8 mouse cellular contexts compared by ENCODE assay signal in genomic region chr11:68974059-68974450, GRCm38 (mm10). TPM values are rescaled to one million over a fixed set of nuclear protein-coding genes. Genes with fewer than 3 reads are reported as not detected.
DNase-seq lines count a peak whose midpoint lies in the region; ATAC-seq and TF ChIP-seq lines count a peak whose summit lies in the region.

No protein-coding gene starts in this region.

- peak overlapping the region; percentile 26; the same call in 1 of the 2 replicates for H3K9ac ChIP-seq in embryonic facial prominence, embryonic 14.5 days (ENCODE audit: low read depth, low read length)
- 0 out of 2 replicates have a peak overlapping the region, but pooled peaks have one; percentile 22 for H3K9ac ChIP-seq in intestine, embryonic 16.5 days (ENCODE audit: low read depth, low read length)
- H3K9ac ChIP-seq in neural tube, embryonic 12.5 days: 0 out of 2 replicates have a peak overlapping the region, but pooled peaks have one; percentile 6

- H3K36me3 ChIP-seq in embryonic facial prominence, embryonic 14.5 days (ENCODE audit: control insufficient read depth, insufficient read depth, low read length): no peaks in the 10 kb centered on the region
- H3K36me3 ChIP-seq in intestine, embryonic 16.5 days (ENCODE audit: control insufficient read depth, insufficient read depth, low read length): no peaks in the 10 kb centered on the region
- H3K36me3 ChIP-seq in neural tube, embryonic 12.5 days: no peaks in the 10 kb centered on the region

- H3K27ac ChIP-seq in embryonic facial prominence, embryonic 14.5 days (replicated peaks; ENCODE audit: low read depth, low read length): no peak overlapping the region
- no peak overlapping the region for H3K27ac ChIP-seq in intestine, embryonic 16.5 days (ENCODE audit: low read length)
- no peak overlapping the region for H3K27ac ChIP-seq in neural tube, embryonic 12.5 days

- no peaks in the 10 kb centered on the region for H3K27me3 ChIP-seq in embryonic facial prominence, embryonic 14.5 days (replicated peaks; ENCODE audit: control insufficient read depth, insufficient read depth, low read length)
- no peaks in the 10 kb centered on the region for H3K27me3 ChIP-seq in intestine, embryonic 16.5 days (replicated peaks; ENCODE audit: control insufficient read depth, insufficient read depth, low read length)
- no peaks in the 10 kb centered on the region; the same call in 1 of the 2 replicates for H3K27me3 ChIP-seq in neural tube, embryonic 12.5 days (replicated peaks)

- peak; percentile 53; the same call in 1 of the 2 replicates for ATAC-seq in embryonic facial prominence, embryonic 14.5 days (ENCODE audit: low read depth)
- no peak for ATAC-seq in intestine, embryonic 16.5 days
- ATAC-seq in neural tube, embryonic 12.5 days (ENCODE audit: low FRiP score, low read depth): no peak

- no peaks in the 10 kb centered on the region for H3K9me3 ChIP-seq in embryonic facial prominence, embryonic 14.5 days (ENCODE audit: control insufficient read depth, low read length)
- H3K9me3 ChIP-seq in intestine, embryonic 16.5 days (ENCODE audit: control insufficient read depth, low read length): no peaks in the 10 kb centered on the region
- H3K9me3 ChIP-seq in neural tube, embryonic 12.5 days: no peaks in the 10 kb centered on the region

- no peak for DNase-seq in lung, adult 2 months
- no peak for DNase-seq in lung, adult 18-20 months
- no peak for DNase-seq in embryonic facial prominence, embryonic 14.5 days (ENCODE audit: low spot score)
- DNase-seq in cerebellum, postnatal 4 days (ENCODE audit: low spot score in 2 of 2): no peak
- DNase-seq in cerebellum, postnatal 10 days: no peak
- DNase-seq in thymus, postnatal 25 days: no peak

- H3K4me3 ChIP-seq in lung, adult 2 months (replicated peaks; ENCODE audit: extremely low read depth, low read depth, low read length): peak overlapping the region; percentile 52
- peak overlapping the region; percentile 47 for H3K4me3 ChIP-seq in embryonic facial prominence, embryonic 14.5 days (ENCODE audit: low read depth, low read length)
- peak overlapping the region; percentile 52 for H3K4me3 ChIP-seq in intestine, embryonic 16.5 days (ENCODE audit: low read length)
- peak overlapping the region; percentile 41 for H3K4me3 ChIP-seq in neural tube, embryonic 12.5 days

- no peak for TF ChIP-seq POLR2A in lung, adult 2 months (IDR thresholded peaks at IDR 0.05; ENCODE audit: borderline replicate concordance, extremely low read depth, low read depth, low read length)

- no peak for TF ChIP-seq CTCF in lung, adult 2 months (IDR thresholded peaks at IDR 0.05; ENCODE audit: insufficient read depth, low read length)

- 31% methylated on average over 6 of the region's 6 CpGs for WGBS in lung, adult 2 months
- WGBS in embryonic facial prominence, embryonic 14.5 days: 22% methylated on average over 6 of the region's 6 CpGs
- whole genome bisulfite sequencing in intestine, embryonic 16.5 days: 28% methylated on average over 6 of the region's 6 CpGs
- 39% methylated on average over 6 of the region's 6 CpGs for WGBS in neural tube, embryonic 12.5 days

- peaks cover 14% of the 10 kb centered on the region for H3K4me1 ChIP-seq in lung, adult 2 months (ENCODE audit: control insufficient read depth, insufficient read depth, low read length)
- peaks cover 3% of the 10 kb centered on the region for H3K4me1 ChIP-seq in embryonic facial prominence, embryonic 14.5 days (ENCODE audit: control insufficient read depth, insufficient read depth, low read length)
- H3K4me1 ChIP-seq in intestine, embryonic 16.5 days (ENCODE audit: control insufficient read depth, insufficient read depth, low read length): peaks cover 13% of the 10 kb centered on the region
- H3K4me1 ChIP-seq in neural tube, embryonic 12.5 days: peaks cover 10% of the 10 kb centered on the region

- H3K4me2 ChIP-seq in embryonic facial prominence, embryonic 14.5 days (ENCODE audit: low read depth, low read length): peak overlapping the region; percentile 53
- peak overlapping the region; percentile 64 for H3K4me2 ChIP-seq in intestine, embryonic 16.5 days (ENCODE audit: low read depth, low read length)
- peak overlapping the region; percentile 63 for H3K4me2 ChIP-seq in neural tube, embryonic 12.5 days (replicated peaks)

RNA-seq across cellular contexts. Expression of gene Rangrf, which starts 0.9 kb away (rescaled TPM):
- 11.6 and 15.4 TPM in 2 replicates for polyA plus RNA-seq in lung, adult 2 months (2012; rRNA removed)
- polyA plus RNA-seq in embryonic facial prominence, embryonic 14.5 days (2014; fragmentation: Nextera tagmentation; extraction: Ambion mirVana): 44.9 and 50.1 TPM in 2 replicates
- 48.2 and 56.7 TPM in 2 replicates for polyA plus RNA-seq in intestine, embryonic 16.5 days (2015; fragmentation: Nextera tagmentation; extraction: Ambion mirVana)
- 37.4 and 42.2 TPM in 2 replicates for polyA plus RNA-seq in neural tube, embryonic 12.5 days (2016; fragmentation: Nextera tagmentation; extraction: Ambion mirVana)

RNA-seq across cellular contexts. Expression of gene Slc25a35, which starts 6.1 kb away (rescaled TPM):
- 34.0 and 40.4 TPM in 2 replicates for polyA plus RNA-seq in lung, adult 2 months (2012; rRNA removed)
- polyA plus RNA-seq in embryonic facial prominence, embryonic 14.5 days (2014; fragmentation: Nextera tagmentation; extraction: Ambion mirVana): 3.4 and 5.0 TPM in 2 replicates
- polyA plus RNA-seq in intestine, embryonic 16.5 days (2015; fragmentation: Nextera tagmentation; extraction: Ambion mirVana): 3.5 and 3.8 TPM in 2 replicates
- polyA plus RNA-seq in neural tube, embryonic 12.5 days (2016; fragmentation: Nextera tagmentation; extraction: Ambion mirVana): 1.9 and 2.5 TPM in 2 replicates

RNA-seq across cellular contexts. Expression of gene Arhgef15, which starts 16.8 kb away (rescaled TPM):
- polyA plus RNA-seq in lung, adult 2 months (2012; rRNA removed): 359 and 419 TPM in 2 replicates
- 7.3 and 8.9 TPM in 2 replicates for polyA plus RNA-seq in embryonic facial prominence, embryonic 14.5 days (2014; fragmentation: Nextera tagmentation; extraction: Ambion mirVana)
- 8.3 and 9.0 TPM in 2 replicates for polyA plus RNA-seq in intestine, embryonic 16.5 days (2015; fragmentation: Nextera tagmentation; extraction: Ambion mirVana)
- 8.9 and 10.5 TPM in 2 replicates for polyA plus RNA-seq in neural tube, embryonic 12.5 days (2016; fragmentation: Nextera tagmentation; extraction: Ambion mirVana)

RNA-seq across cellular contexts. Expression of gene Pfas, which starts 34.2 kb away (rescaled TPM):
- polyA plus RNA-seq in lung, adult 2 months (2012; rRNA removed): 10.0 and 11.3 TPM in 2 replicates
- polyA plus RNA-seq in embryonic facial prominence, embryonic 14.5 days (2014; fragmentation: Nextera tagmentation; extraction: Ambion mirVana): 19.1 and 21.9 TPM in 2 replicates
- polyA plus RNA-seq in intestine, embryonic 16.5 days (2015; fragmentation: Nextera tagmentation; extraction: Ambion mirVana): 20.5 and 22.5 TPM in 2 replicates
- 26.3 and 30.9 TPM in 2 replicates for polyA plus RNA-seq in neural tube, embryonic 12.5 days (2016; fragmentation: Nextera tagmentation; extraction: Ambion mirVana)

RNA-seq across cellular contexts. Expression of gene Ctc1, which starts 41.7 kb away (rescaled TPM):
- 23.7 and 30.1 TPM in 2 replicates for polyA plus RNA-seq in lung, adult 2 months (2012; rRNA removed)
- 36.5 and 47.3 TPM in 2 replicates for polyA plus RNA-seq in embryonic facial prominence, embryonic 14.5 days (2014; fragmentation: Nextera tagmentation; extraction: Ambion mirVana)
- 36.8 and 38.5 TPM in 2 replicates for polyA plus RNA-seq in intestine, embryonic 16.5 days (2015; fragmentation: Nextera tagmentation; extraction: Ambion mirVana)
- 60.8 and 66.8 TPM in 2 replicates for polyA plus RNA-seq in neural tube, embryonic 12.5 days (2016; fragmentation: Nextera tagmentation; extraction: Ambion mirVana)

Comparison
In these comparisons a context has a peak if more than half of its experiments do, and no peak if none do; other contexts are left out.
1. RNA of gene Arhgef15, which starts 16.8 kb away (polyA plus RNA-seq): 359 to 419 TPM in lung, adult 2 months; 8.9 to 10.5 TPM in neural tube, embryonic 12.5 days, 8.3 to 9.0 TPM in intestine, embryonic 16.5 days and 7.3 to 8.9 TPM in embryonic facial prominence, embryonic 14.5 days; every median in the first group is over 10 times any median in the second.
2. Peak in every context shown above with its lines, with median percentiles within 50 percentile points of each other: H3K4me3 ChIP-seq, H3K4me2 ChIP-seq and H3K9ac ChIP-seq.